Mouse (Mus musculus) natural killer cell, adult 2 months (primary cell): ENCODE data around the gene Arhgap28.
A peak's percentile ranks its signal among the peaks of the same experiment; 100 is the strongest.

Experiments used
- DNase-seq, 2 experiments: peaks; one replicate each; pipeline ENCODE4 v3.0.0; 2022; ENCODE audit warnings: low spot score in 2 of 2

Arhgap28 gene

DNA sequence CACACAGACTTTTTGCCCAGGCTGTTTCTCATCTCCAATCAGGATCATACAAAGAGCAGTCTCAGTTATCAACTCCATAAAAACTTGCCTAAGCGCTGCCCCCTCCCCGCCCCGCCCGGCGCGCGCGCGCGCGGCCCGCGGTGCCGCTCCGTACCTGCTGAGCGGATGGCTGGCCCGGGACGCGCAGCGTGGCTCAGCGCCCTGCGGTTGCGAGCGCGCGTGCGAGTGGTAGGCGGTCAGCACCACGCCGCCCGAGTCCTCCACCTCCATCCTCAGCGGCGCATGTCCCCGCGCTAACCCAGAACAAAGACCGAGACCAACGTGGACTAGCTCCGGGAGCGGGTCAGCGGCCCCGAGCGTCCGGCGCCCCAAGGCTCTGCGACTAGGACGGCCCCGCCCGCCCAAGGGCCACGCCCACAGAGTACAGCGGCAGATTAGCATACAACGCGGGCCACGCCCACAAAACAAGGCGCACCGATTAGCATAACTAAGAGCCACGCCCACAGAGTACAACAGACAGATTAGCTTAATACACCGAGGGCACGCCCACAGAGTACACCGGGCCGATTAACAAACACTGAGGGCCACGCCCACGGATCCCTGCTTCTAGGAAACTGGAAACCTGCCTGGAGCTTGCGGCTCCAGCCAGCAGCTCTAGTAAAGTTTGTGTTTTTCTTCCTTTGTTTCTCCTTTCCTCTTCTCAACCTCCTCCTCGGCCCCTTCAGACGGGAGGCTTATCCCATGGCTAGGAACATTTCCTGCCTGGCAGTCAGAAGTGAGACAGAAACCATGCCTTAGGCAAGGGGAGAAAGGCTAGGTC is at the start of gene Arhgap28:
TSS of gene Arhgap28 (minus strand) at position 380 of the 820 bp plus-strand sequence.
- DNase-seq: peak; percentile 48 to 55

DNA sequence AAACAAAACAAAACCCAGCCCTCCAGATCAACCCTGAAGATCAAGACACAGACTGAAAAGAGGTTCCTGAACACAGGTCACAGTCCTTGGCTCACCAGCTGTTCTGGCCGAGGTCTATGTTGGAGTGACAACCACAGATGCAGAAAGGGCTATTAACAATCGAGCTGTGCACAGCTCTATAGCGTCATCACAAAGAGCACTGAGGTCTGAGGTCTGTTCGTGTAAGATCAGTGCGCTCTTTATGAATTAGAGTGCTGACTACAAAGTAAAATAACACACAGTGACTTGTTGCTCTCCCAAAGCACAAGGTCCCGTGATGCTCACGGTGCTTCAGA is 42.4 kb upstream of the Arhgap28 start:
- no peak for DNase-seq

DNA sequence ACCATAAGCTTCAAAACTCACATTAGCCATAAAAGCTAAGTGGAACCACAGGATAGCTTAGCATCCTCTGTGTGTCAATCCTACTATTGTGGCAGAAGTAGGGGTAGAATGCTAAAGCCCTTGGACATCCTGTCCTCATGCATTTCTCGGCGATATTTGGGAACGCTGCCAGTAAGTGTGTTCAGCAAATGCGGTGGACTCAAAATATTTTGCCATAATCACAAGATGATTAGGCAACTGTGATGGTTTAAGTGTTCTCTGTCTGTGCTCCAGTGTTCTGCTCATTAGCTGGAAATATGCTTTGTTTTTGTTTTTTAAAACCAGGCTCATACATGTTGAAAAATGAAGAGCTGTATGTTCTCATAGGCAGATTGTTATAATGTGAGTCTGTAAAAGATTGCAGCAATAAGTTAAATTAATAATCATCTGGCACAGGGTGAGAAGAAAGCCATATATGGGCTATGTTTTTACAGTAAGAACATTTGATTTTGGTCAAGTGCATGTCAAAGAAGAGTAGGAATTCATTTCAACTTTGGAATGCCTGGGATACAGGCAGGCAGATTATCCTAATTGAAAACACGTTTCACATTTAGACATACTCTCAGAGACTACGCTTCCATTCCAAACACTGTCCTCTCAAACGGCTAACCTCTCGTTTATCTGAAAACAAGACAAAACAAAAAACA is 41.9 kb upstream of the Arhgap28 start:
- DNase-seq: no peak

DNA sequence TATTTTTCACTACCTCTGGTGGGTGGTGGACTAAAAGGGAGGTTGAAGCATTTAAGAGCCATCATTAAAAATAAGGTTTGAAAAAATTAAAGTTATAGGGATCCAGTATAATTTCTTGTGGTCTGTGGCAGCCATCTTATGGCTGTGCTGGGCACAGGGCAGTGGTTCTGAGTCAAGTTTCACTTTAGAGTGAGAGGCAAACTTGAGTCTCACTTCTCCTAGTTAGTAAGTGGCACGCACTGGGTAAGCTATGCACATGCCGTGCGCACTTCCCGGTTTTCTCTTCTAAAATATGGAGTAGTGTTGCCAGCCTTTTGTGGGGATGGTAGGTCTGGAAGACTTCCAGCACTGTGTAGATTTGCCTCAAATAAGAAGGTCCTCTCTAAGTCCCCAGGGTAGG is 38.5 kb upstream of the Arhgap28 start:
- no peak for DNase-seq

DNA sequence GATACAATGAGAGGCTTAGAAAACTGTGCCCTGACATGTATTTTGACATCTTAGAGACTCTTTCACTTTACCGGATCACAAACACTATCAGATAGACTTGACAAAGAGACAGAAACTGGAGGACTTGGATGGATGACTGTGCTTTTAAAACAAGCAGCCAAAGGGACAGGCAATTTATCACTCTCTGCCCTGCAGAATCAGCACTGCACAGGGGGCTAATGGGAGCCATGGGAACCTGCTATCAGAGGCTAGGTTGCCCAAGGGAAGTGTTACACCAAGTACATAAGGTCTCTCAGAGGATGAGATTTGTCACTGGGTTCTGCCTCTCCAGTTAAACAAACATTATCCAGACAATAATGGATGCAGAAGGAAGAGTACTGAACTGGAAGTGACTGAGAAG is 33.1 kb upstream of the Arhgap28 start:
- no peak for DNase-seq

DNA sequence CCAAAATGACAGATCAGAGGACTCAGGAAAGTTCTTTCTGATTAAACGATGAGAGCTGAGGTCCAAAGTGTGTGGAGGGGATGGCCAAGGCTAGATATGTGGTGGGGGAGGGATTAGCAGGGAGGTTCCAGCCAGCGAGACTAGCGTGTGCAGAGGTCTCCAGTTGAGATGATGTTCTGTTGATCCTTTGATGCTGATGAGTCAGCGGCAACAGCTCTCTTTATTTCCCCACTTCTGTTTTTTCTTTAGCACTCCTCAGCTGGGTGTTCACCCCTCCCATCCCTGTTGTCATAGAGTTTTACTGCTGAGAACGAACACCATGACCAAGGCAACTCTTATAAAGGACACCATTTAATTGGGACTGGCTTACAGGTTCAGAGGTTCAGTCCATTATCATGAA is 25.6 kb upstream of the Arhgap28 start:
- no peak for DNase-seq

DNA sequence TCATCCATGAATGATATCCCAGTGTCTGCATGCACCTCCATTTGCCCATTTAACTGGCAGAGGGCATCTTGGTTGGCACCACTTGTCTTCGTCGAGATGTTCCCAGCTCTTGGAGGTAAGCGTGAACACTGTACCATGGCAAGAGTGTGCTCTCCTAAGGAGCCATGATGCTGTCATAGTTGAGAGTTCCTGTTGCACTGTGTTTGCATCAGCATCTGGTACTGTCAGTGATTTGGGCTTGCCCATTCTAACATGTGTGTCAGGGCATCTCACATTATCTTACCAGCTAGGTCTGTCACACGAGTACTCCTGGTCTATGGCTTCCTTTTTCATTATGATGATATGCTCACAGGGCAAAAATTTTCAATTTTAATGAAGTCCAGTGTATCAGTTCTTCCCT is 24.6 kb upstream of the Arhgap28 start:
- no peak for DNase-seq

DNA sequence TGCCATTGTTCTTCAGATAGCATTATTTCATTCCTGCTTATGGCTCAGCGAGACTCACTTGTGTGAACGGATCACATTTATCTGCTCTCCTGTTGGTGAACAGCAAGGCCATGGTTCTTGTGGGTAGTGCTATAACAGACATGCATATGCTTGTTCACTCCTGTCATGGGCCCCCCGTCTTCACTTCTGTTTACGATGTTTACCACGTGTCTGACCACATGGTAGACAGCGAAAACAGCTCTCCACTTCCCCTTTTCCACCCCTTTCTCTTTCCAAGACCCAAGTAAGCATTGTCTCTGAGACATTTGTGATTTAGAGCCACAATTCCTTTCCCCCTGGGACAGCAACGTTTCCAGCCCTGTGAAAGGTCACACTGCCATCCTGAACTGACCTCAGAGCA is 20.4 kb upstream of the Arhgap28 start:
- no peak for DNase-seq

DNA sequence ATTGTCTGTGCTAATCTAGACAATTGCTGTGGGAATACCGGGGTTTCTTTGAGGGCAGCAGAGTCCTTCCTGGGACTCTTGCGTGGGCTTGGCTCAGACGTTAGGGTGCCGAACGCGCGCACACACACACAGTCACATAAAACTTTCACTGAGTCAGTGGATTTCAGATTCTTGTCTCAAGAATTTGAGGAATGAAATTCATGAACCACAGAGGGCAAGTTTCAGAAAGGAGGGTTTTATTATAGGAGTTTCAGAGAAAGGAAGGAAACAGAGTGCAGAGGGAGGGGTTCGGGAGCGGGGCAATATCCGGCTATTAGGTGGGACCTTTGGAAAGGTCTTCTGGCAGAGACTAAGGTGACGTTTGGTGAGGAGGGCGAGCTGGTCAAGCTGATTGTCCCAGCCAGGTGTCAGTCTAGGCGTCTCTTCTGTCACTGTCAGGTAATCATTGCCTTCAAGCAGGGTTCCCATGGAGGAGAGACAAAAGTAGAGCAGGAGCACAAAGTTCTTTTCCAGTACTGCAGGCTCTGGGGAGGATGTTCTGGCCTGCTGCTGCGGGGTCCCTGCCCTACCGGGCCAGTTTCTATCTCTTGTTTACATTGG is 15.6 kb upstream of the Arhgap28 start:
- DNase-seq: no peak

DNA sequence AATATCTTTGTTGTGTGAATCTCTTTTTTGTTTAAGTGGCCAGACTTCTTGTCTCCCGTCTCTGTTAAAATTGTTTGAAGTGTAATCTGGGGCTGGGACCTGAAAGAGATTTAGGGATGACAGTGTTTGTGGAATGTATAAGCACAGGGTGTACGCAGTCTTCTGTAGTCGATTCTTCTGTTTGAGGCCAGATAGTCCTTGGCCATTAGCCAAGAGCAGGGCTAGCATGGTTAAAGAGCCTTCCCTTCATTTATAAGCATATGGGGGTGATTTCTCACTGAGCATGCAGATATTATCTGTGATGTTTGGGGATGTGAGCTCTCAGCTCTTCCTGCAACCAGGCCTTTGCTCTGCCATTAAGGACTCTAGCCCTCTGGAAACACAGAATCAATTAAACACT is 13.2 kb upstream of the Arhgap28 start:
- DNase-seq: no peak

DNA sequence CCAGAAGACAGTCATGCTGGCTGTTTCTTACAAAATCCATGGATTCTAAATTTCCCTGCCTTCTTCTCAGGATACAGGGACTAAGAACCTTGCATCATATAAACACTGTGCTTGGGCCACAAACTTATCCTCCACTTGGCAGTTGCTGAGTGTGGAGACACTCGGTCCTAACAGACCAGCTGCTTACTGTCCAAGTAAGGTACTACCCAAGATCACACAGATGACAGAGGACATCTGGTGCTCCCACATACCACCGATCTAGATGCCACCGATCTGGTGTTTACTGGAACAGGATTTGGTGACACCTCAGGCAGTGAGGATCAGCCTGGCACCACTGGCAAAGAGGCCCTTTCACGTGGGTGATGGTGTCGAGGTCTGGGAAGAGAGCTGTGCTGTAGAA is 7.7 kb upstream of the Arhgap28 start:
- no peak for DNase-seq

DNA sequence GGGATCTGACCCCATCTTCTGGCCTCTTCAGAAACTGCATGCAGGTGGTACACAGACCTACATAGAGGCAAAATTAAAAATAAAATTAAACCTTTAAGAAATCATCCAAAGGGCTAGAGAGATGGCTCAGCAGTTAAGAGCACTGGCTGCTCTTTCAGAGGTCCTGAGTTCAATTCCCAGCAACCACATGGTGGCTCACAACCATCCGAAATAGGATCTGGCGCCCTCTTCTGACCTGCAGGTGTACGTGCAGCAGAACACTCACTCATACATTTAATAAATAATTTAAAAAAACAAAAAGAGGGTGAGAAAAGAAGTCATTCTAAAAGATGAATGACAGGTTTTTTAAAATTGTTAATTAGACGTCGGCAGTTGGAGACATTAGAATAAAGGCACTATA is 6.1 kb upstream of the Arhgap28 start:
- DNase-seq: no peak

DNA sequence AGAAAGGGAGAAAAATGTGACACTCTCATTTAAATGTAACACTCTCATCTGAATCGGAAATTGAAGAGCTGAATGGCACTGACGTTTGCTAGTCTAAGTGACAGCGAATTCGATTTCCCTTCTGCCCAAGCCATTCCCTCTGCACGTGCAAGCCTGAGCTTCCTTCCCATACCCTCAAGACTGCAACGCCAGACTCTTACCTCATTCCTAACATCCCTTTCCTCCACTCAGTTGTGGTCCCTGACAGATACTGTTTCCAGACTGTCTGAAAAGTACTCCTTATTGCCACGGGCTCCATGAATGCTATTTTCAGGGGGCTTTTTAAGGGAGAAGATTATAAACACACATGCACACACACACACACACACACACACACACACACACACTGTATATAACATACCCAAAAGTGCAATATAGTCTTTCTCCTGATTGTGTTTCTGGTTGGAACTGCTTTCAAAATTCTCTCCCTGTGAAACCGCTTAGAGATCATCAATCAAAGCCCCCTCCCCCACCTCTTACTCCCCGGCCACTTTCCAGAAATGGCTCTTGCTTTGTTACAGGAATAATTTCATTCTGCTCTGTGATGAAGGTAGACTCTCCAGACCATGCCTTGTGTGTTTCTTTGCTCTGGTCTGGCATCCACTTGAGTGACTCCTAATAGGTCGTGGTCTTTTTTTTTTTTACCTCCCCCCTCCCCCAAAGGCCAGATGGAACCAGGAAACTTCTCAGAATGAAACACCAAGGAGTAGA is 836 bp upstream of the Arhgap28 start:
- no peak for DNase-seq

DNA sequence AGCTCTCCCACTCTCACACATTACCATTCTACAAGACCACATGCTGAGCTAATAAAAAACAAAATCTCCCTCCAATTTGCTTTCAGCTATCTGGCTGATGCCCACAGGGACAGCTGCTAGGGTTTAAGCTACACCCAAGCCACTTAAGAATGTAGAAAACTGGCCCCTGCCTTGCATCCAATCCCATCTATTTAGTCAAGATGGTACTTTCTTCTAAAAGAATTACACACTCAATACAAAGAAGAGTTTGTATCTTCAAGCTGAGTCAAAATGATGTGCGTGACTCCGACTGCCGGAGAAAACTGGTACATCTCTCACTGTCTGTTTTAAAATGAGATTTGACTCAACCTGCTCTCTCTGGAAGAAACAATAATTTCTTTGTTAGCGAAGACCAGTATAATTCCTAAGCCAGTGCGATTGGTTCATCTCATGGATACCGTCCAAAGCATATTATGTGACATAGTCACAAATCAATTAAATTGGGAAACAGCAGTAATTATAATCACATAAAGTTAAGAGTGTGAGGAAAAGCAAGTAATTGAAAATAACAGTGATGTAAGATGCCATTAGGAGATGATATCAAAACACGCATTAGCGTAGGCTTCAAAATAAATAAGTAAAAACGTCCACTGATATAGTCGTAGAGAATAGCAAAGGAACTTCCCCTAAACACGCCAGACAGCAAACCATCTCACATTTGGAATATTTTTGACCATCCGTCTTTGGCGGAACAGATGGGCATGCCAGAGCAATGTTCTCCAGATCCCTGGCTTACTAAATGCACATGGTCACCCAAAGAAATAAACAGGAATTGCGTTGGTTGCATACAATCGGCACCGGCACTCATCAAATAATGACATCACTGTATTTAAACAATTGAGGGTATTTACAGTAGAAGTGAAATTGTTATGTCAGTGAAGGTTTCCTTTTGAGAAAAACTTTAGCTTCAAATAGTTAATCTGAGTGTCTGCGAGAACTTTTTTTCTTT is 1.0 kb downstream of the Arhgap28 start:
- no peak for DNase-seq

DNA sequence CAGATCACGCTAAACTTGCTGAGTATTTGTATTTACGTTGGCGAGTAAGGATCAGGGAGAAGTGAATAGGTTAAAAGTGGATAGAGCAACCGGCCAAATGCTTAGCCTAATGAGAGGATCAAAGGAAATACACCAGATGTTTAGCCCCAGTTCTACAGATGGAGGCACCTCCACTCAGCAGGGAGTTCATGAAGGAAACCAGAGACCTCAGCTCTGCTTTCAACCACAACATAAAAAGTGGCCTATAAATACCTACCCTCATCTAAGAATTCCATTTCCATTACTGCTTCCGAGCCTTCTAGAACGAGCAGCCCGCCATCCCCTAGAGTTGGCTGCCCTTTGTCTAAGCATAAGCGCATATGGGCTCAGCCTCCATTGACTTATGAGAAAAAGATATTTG is 4.1 kb downstream of the Arhgap28 start:
- no peak for DNase-seq

DNA sequence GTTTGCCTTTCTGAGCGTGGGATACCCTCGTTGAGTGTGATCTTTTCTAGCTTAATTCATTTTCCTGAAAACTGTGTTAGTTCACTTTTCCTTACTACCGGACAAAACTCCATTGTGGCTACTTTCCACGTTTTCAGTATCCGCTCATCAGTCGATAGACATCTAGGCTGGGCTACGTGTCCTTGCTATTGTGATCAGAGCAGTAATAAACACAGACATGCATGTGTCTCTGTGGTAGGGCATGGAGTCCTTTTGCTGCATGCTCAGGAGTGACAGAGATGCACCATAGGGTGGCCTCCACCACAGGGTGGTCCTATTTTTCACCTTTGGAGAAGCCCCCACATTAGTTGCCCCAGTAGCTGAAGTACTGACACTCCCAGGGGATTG is 7.2 kb downstream of the Arhgap28 start:
- no peak for DNase-seq

DNA sequence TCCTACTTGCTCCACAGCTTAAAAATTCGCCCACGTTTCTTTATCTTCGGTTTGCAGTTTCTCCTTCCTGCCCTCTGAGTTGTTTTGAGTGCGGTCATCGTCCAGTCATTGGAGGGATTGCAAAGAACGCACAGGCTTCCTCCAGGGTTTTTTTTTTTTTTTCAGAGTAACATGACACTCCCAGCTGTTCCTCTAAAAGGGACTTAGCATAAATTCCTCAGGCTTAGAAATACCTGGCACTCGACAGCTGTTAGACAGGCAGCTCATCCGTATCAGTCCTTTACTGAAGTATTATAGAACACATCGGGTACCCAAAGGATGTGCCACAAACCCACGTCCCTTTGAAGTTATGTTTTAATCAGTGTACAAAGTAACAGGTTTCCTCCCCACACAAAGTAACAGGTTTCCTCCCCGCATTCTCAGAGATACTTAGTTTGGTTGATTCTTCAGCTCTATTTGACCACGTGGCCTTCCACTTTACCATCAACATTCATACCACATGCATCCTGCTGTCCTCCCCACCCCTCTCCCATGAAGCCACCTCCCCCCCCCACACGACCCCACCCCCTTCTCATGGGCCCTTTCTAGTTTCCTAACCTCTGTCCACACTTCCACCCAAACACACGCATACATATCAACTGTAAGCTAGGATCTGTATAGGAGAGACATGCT is 7.7 kb downstream of the Arhgap28 start:
- no peak for DNase-seq

DNA sequence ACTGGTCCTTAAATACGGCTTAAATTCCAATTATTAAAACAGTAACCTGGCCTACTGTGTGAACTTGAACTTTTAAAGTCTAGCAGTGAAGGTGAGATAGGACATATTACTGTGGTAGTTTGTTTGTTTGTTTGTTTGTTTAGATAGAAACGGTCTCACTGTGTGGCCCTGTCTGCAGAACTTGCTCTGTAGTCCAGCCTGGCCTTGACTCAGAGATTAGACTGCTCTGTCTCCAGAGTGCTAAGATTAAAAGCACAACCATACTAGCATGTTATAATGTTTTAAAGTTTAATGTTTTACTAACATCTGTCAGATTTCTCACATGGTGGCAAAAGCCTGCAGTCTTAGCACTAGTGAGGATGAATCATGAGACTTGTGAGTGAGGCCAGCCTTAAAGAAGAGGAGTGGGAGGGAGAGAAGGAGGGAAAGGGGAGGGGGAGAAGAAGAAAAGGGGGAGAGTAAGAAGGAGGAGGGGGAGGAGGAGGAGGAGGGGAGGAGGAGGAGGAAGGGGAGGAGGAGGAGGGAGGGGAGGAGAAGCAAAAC is 8.6 kb downstream of the Arhgap28 start:
- DNase-seq: no peak

DNA sequence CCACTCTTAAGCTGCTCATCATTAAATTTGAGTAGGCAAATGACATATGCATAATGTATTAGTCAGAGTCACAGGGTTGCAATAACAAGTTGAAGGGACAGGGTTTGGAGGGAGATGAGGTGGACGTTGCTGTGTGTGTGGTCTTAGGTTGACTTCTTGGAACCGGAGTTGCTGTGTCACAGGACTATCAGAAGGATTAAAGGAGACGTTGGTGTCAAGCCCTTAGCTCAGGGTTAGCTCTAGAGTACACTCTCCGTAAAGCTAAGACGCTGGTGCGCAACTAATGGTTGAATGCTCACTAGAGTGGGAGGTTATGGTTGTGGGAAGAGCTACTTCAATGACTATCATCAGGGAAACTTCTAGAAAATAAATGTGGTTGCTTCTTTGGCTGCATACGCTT is 9.1 kb downstream of the Arhgap28 start:
- DNase-seq: no peak

DNA sequence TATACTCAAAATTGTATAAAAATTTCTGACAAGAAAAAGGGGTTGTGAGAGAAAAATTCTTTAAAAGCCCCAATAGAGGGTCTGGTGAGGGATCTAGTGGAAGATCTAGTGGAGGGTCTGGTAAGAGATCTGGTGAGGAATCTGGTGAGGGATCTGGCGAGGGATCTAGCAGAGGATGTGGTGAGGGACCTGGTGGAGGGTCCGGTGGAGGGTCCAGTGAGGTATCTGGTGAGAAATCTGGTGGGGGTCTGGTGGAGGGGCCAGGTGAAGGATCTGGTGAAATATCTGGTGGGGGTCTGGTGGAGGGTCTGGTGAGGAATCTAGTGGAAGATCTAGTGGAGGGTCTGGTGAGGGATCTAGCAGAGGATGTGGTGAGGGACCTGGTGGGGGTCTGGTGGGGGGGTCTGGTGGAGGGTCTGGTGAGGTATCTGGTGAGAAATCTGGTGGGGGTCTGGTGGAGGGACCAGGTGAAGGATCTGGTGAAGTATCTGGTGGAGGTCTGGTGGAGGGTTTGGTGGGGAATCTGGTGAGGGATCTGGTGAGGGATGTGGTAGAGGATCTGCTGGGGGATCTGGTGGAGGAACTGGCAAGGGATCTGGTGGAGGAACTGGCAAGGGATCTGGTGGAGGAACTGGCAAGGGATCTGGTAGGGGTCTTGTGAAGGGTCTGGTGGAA is 10.4 kb downstream of the Arhgap28 start:
- no peak for DNase-seq
